Mouse (Mus musculus) liver, embryonic 14.5 days (tissue): Measurements from ENCODE around the gene Ydjc. TPM values are rescaled to one million over a fixed set of nuclear protein-coding genes. Genes with fewer than 3 reads are reported as not detected.
A peak's percentile ranks its signal among the peaks of the same experiment; 100 is the strongest.

Experiments used
- ATAC-seq: fragments of 200-750 bp; cut with Nextera tagmentation; 2 replicates; pipeline ENCODE4 v1.8.0; 2017; ENCODE audit warnings: moderate number of reproducible peaks, mild to moderate bottlenecking, moderate library complexity; ENCODE audit not compliant: insufficient read depth
- DNase-seq, 3 experiments: peaks; one replicate each; pipeline ENCODE4 v3.0.0-alpha.2; 2012 to 2013; ENCODE audit warnings: low read depth in 3 of 3, low spot score in 3 of 3
- H3K27ac ChIP-seq: fragments of 300-500 bp; sonication (generic); 2 replicates; pipeline ENCODE4 v1.5.1; 2014; ENCODE audit warnings: moderate library complexity, mild to moderate bottlenecking, control low read depth, inconsistent platforms
- H3K27me3 ChIP-seq: fragments of 300-500 bp; sonication (generic); 2 replicates; pipeline ENCODE4 v1.6.1; 2014; ENCODE audit warnings: mild to moderate bottlenecking, low read length, moderate library complexity; ENCODE audit not compliant: control insufficient read depth, insufficient read depth
- H3K36me3 ChIP-seq: fragments of 300-500 bp; sonication (generic); replicated peaks from 2 replicates; pipeline ENCODE4 v1.6.1; 2014; ENCODE audit warnings: low read depth; ENCODE audit not compliant: control insufficient read depth, insufficient read depth
- H3K4me1 ChIP-seq, 2 experiments: fragments of 200-500 bp in 1 of 2; fragments of 300-500 bp in 1 of 2; sonication (generic) in 1 of 2; replicated peaks; 2 replicates each; pipeline ENCODE4 v1.6.1; 2012 to 2014; ENCODE audit warnings: antibody characterized with exemption in 1 of 2, inconsistent platforms in 1 of 2, low read length in 1 of 2; ENCODE audit not compliant: control insufficient read depth in 2 of 2, insufficient read depth in 2 of 2
- H3K4me2 ChIP-seq: fragments of 300-500 bp; sonication (generic); 2 replicates; pipeline ENCODE4 v1.6.1; 2014; ENCODE audit warnings: low read depth, mild to moderate bottlenecking, control low read depth, moderate library complexity
- H3K4me3 ChIP-seq, 2 experiments: fragments of 200-500 bp in 1 of 2; fragments of 300-500 bp in 1 of 2; sonication (generic) in 1 of 2; 2 replicates each; pipeline ENCODE4 v1.5.1; 2012 to 2014; ENCODE audit warnings: low read depth in 2 of 2, low read length in 2 of 2, mild to moderate bottlenecking in 2 of 2, control low read depth in 1 of 2, inconsistent platforms in 1 of 2, moderate library complexity in 1 of 2; ENCODE audit not compliant: insufficient read depth in 1 of 2
- H3K9ac ChIP-seq: fragments of 300-500 bp; sonication (generic); replicated peaks from 2 replicates; pipeline ENCODE4 v1.6.1; 2014; ENCODE audit warnings: mild to moderate bottlenecking, control low read depth, moderate library complexity
- H3K9me3 ChIP-seq: fragments of 300-500 bp; sonication (generic); 2 replicates; pipeline ENCODE4 v1.6.1; 2016; ENCODE audit warnings: low read length, mixed read lengths; ENCODE audit not compliant: control insufficient read depth
- CTCF ChIP-seq: IDR thresholded peaks from 2 replicates; pipeline ENCODE4 v1.5.1; 2016; ENCODE audit warnings: antibody characterized with exemption, low read depth, control low read depth
- EP300 ChIP-seq: IDR thresholded peaks from 2 replicates; pipeline ENCODE4 v1.6.1; 2016; ENCODE audit warnings: antibody characterized with exemption, low read depth
- WGBS: fragments of 180-500 bp; shearing (Covaris S2); extraction: QIAGEN DNeasy Blood & Tissue Kit; methylation state at CpG from one replicate; pipeline ENCODE4 v1.1.7; 2014; ENCODE audit not compliant: insufficient replicate concordance; 5-methylcytosine and 5-hydroxymethylcytosine counted together
- polyA plus RNA-seq, 2 experiments: library from polyadenylated mRNA; depleted of rRNA in 1 of 2; stranded (reverse) in 1 of 2; unstranded in 1 of 2; fragments of >200 nt; fragmentation: Nextera tagmentation in 1 of 2; extraction: Ambion mirVana in 1 of 2; gene quantifications; 2 replicates each; pipeline versions ENCODE4 v1.2.1 to v1.2.3; 2012 to 2014

Gene Ydjc
- polyA plus RNA-seq, 2 experiments = 9.6 to 10.2 TPM

DNA sequence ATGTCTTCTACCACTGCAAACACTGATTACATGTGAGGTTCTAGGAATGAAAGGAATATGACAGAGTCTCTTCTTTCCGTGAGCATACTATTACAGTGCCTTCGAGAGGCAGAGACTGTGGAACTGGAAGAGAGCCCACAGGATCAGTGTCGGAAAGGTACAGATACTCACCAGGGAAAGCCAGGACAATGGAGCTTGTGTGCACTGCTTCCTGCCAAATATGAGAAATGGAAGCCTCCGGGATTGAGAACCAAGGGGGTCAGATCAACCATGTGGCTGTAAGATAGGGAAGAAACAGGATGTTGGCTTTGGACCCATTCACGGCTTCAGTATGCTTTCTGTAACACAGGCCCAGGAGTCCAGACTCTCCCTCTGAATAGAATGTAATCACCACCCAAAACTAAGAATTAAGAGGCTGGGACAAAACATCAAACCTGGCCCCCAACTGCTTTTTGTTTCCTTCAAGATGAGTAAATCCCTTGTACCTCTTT lies 27.1 kb upstream of the Ydjc start:
- Histone ChIP-seq H3K27ac (no peak overlapping the region), H3K36me3 (no peaks in the 10 kb centered on the region), H3K9me3 (no peaks in the 10 kb centered on the region), H3K4me1 (no peaks in the 10 kb centered on the region), H3K4me3 (no peak overlapping the region), H3K4me2 (no peak overlapping the region), H3K27me3 (no peaks in the 10 kb centered on the region), H3K9ac (no peak overlapping the region)
- TF ChIP-seq EP300 (no peak), CTCF (no peak)
- ATAC-seq (no peak), DNase-seq (no peak)
- WGBS = 73% methylated on average over 5 of the region's 5 CpGs

DNA sequence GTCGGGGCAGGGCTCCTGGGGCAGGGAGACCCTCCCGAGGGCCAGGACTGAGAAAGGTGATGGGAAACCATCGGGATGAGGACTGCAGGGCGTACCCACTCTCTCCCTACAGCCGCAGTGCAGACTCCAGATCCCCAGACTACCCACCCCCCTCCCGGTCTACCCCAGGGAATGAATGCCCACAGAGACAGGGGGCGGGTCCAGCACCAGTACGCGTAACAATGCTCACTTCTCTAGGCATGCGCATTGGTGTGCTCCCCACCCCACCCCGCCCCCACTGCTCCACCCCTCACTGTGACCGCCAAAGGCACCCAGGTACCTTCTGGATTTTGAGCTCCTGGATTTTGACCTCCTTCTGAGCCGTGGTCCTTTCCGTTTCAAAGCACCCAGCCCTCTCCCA lies 22.9 kb upstream of the Ydjc start:
- ATAC-seq (no peak), DNase-seq (no peak)
- Histone ChIP-seq H3K27ac (no peak overlapping the region), H3K9me3 (no peaks in the 10 kb centered on the region), H3K4me2 (no peak overlapping the region), H3K9ac (no peak overlapping the region), H3K4me1 (peaks cover 0 to 11% of the 10 kb centered on the region in 2 experiments), H3K4me3 (no peak overlapping the region), H3K36me3 (no peaks in the 10 kb centered on the region; the same call in 1 of the 2 replicates), H3K27me3 (no peaks in the 10 kb centered on the region)
- WGBS = 82% methylated on average over 14 of the region's 14 CpGs
- no peak for TF ChIP-seq EP300
- TF ChIP-seq CTCF = no peak

DNA sequence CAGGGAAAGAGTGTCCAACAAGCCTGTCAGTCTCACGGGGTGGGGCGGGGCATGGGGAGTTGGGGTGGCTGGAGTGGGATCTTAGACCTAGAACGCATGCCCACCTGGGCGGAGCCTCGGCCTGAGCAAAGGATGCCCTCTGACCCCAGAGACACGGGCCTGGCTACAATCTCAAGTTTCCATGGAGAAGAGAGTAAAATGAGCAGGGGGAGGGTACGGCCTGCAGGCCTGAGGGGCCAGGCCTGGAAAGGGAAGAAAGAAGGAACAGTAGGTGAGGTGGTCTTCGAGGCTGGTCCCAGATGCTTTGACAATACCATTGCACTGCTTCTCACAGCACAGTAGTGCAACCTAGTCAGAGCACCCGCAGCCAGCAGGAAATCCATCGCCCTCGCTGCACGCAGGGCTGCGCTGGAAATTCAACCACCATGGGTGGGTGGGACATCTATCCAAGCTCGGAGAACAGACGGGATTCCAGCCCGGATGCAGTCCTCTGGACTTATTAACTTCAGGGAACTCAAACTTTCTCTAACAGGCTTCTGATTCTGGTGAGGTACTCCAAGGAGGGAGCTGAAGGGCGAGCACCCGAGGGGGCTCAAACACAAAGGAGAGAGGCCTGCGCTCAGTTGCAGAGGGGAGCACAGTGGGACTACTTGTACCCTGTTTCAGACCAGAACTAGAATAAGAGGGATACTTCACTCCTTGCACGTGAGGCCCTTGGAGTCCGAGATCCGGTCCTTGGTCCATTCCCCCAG lies 20.1 kb upstream of the Ydjc start:
- peak; percentile 37 for ATAC-seq

DNA sequence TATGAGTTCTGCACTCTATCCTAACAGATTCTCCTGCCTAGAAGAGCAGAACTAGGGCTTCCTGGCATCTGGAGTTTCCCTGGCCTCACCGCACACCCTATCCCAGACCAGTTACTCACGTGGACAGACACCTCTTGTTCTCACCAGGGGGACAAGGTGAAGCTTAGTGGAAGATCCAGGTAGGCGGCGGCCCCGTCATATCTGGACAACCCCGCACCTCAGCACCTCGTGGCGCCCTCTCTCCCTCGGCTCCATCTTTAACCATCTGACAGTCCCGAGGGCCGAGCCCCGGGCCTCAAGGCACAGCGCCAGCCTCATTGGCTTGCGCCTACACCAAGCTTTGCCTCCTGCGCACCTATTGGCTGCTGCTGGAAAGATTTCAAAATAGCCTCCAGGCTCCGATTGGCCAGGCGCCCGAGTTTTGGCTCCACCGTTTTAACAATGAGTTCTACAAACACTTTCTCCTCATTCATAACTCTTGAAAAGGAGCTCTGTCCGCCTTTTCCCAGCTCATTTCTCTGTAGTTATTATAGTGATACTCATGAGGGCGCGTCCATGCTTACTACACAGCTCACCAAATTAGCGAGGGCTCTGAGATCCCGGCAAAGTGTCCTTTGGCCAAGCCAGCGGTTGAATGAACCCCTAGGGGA lies 19.4 kb upstream of the Ydjc start, which contains the start of gene 2610318N02Rik:
TSS of gene 2610318N02Rik (minus strand) at position 297 of the 650 bp plus-strand sequence.
- peak; percentile 29; the same call in 1 of the 2 replicates for TF ChIP-seq CTCF
- TF ChIP-seq EP300 = no peak; the same call in 1 of the 2 replicates
- Histone ChIP-seq H3K4me1 (peaks cover 0 to 11% of the 10 kb centered on the region in 2 experiments), H3K4me3 (peak within 1 kb of the TSS; percentile 64 to 74), H3K36me3 (no peaks in the 10 kb centered on the region; the same call in 1 of the 2 replicates), H3K4me2 (peak within 1 kb of the TSS; percentile 85), H3K9me3 (no peaks in the 10 kb centered on the region), H3K27ac (peak within 1 kb of the TSS; percentile 70), H3K9ac (peak within 1 kb of the TSS; percentile 76), H3K27me3 (no peaks in the 10 kb centered on the region)
- peak; percentile 82 to 84 (median 83) for DNase-seq
- peak; percentile 98 for ATAC-seq
- WGBS = under 1% methylated on average over 25 of the region's 25 CpGs

More for the DNA sequence above, 20.1 kb upstream of the Ydjc start:
- TF ChIP-seq EP300 (no peak), CTCF (no peak)
- no peak for DNase-seq
- WGBS = 9% methylated on average over 22 of the region's 22 CpGs
- no peaks in the 10 kb centered on the region for H3K9me3 ChIP-seq
- no peak overlapping the region for H3K27ac ChIP-seq
- peak overlapping the region; percentile 71 for H3K9ac ChIP-seq
- no peaks in the 10 kb centered on the region; the same call in 1 of the 2 replicates for H3K36me3 ChIP-seq
- H3K4me3 ChIP-seq = peak overlapping the region; percentile 64 to 74
- H3K27me3 ChIP-seq = no peaks in the 10 kb centered on the region
- peaks cover 0 to 11% of the 10 kb centered on the region in 2 experiments for H3K4me1 ChIP-seq
- peak overlapping the region; percentile 85 for H3K4me2 ChIP-seq

DNA sequence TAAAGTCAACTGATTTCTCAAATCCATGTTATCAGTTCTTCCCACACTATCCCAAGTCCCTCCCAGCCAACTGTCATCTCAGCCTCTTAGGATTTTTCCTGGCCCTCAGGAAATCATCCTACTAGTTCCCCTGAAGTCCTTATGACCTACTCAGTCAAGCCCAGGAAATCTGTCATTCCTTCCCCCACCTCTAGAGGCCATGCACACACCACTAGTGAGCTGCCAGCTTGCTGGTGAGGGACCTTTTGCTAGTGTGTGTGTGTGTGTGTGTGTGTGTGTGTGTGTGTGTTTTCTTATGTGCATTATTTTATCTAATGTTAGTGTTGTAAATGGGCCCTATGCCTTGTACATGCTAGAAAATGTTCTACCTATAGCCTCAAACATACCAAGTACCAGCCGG lies 17.1 kb upstream of the Ydjc start:
- DNase-seq (peak in 1 of 3 experiments; percentile 55), ATAC-seq (no peak)
- Histone ChIP-seq H3K27me3 (no peaks in the 10 kb centered on the region), H3K9me3 (no peaks in the 10 kb centered on the region), H3K9ac (no peak overlapping the region), H3K4me2 (no peak overlapping the region), H3K36me3 (no peaks in the 10 kb centered on the region; the same call in 1 of the 2 replicates), H3K27ac (no peak overlapping the region), H3K4me3 (no peak overlapping the region), H3K4me1 (peaks cover 6 to 15% of the 10 kb centered on the region in 2 experiments)
- 90% methylated on average over 1 of the region's 1 CpGs for WGBS
- TF ChIP-seq EP300 (no peak), CTCF (peak; percentile 89)
